Mouse (Mus musculus): Measurements from ENCODE around the gene Sec63.
A peak's percentile ranks its signal among the peaks of the same experiment; 100 is the strongest.

Sec63 gene

GRCm38 (mm10) chr10:42760999-42761900 is at the start of gene Sec63:
Sec63 (plus strand) TSS chr10:42761496.
- peak; percentile 60 for DNase-seq (ENCODE audit: extremely low read depth, low read depth)

- DNase-seq (ENCODE audit: extremely low read depth, low read depth): no peak
These were observed 46.6 kb upstream of the Sec63 start for GRCm38 (mm10) chr10:42714676-42715075.

GRCm38 (mm10) chr10:42715366-42716035 is 45.8 kb upstream of the Sec63 start:
- no peak for DNase-seq (ENCODE audit: extremely low read depth, low read depth)

GRCm38 (mm10) chr10:42722116-42722515 is 39.2 kb upstream of the Sec63 start:
- no peak for DNase-seq (ENCODE audit: extremely low read depth, low read depth)

DNA sequence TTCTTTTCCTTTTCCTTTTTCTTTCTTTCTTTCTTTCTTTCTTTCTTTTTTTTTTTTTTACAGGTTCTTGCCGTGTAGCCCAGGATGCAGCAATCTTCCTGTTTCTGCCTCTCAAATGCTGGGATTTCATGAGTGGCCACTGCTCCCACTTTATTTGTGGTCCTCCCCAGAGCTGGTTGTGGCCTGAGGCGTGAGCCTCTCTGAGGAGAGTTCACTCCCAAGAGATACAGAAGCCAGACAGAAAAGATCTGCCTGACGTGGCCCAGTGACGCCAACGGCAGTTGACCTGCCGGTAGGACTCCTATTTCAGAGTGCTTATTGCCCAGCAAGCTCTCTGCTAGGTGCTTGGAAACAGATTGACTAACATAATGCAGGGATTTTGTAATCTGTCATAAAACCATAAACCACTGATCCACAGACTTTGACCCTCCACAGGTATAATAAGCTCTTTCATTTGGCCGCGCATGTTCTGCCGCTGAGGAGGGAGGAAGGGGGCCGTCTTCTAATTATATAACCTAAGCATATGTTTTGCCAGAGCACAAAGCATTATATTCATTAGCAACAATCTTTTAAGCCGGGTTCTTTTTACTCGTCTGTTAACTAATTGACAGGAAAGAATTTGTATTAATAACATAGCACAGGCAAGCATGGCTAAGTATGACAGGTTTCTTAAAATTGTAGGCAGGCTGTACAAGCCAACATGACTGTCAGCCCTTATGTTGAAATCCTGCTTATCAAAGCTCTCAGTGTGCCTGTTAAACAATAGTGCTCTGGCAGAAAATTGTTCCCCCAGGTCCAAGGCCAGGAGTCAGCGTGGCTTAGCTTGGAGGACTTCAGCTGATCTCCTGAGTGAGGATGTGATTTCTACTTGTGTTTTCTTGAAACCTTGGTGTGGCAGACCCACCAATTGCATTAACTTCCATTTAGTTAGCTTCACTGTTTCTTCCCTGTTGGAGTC is 37.7 kb upstream of the Sec63 start:
- no peak for DNase-seq (ENCODE audit: extremely low read depth, low read depth)

GRCm38 (mm10) chr10:42729607-42730006 is 31.7 kb upstream of the Sec63 start:
- DNase-seq (ENCODE audit: extremely low read depth, low read depth): no peak

- DNase-seq (ENCODE audit: extremely low read depth, low read depth): no peak
These were observed 26.7 kb upstream of the Sec63 start for GRCm38 (mm10) chr10:42734546-42735060.

GRCm38 (mm10) chr10:42751813-42752212 is 9.5 kb upstream of the Sec63 start:
- DNase-seq (ENCODE audit: extremely low read depth, low read depth): no peak

DNA sequence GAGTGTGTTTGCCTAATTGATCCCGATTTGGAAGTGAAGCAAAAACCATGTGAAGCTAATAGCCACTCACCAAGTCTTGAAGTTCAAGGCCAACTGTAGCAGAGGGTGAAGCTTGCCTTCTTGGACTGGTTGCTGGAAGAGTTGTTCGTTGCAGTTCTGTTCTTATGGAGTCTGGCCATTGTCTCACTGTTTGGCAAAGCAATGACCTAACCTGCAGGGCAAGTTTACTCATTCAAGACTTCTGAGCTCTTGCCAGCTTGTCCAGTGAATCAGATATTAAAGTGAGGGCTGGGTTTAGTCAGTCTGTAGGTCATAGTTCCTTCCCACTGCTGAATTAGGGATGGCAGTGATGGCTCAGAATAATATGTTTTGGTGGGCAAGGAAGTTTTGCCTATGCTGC is 7.0 kb upstream of the Sec63 start:
- DNase-seq (ENCODE audit: extremely low read depth, low read depth): no peak

DNA sequence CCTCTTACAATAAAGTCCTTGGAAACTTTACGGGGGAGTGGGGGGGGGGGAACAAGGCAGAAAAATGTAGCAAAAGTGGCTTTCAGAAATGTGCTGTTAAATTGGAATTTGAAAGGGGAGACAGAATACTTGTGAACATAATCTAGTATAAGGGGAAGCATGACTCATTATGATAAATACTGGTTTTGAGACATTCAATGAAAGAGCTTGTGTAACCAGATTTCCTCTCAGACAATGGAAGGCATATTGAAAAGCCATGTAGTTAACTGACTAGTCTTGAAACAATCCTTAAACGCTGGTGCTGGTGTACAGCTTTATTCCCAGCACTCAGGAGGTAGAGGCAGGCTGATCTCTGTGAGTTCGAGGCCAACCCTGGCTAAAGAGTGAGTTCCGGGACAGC is 1.6 kb upstream of the Sec63 start:
- DNase-seq (ENCODE audit: extremely low read depth, low read depth): no peak

DNA sequence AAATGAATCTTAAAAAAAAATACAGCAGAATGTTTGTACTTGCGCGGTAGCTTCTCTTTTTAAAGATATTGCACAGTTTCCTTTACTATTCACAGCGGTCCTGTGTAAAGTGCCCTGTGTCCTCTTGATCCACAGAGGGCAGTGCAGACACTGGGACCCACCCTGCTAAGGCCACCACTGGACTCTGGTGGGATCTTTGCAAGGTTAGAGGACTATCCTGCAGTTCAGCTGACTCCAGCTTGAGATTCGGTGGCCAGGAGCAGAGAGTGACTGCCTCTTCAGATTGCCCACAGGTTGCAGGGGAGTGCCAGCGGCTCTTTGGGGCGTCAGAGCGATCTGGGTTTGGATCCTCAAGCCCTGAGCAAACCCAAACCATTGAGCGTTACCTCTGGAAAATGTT is 967 bp upstream of the Sec63 start:
- DNase-seq (ENCODE audit: extremely low read depth, low read depth): no peak

GRCm38 (mm10) chr10:42761901-42762669 is 789 bp downstream of the Sec63 start:
- DNase-seq (ENCODE audit: extremely low read depth, low read depth): peak; percentile 53

DNA sequence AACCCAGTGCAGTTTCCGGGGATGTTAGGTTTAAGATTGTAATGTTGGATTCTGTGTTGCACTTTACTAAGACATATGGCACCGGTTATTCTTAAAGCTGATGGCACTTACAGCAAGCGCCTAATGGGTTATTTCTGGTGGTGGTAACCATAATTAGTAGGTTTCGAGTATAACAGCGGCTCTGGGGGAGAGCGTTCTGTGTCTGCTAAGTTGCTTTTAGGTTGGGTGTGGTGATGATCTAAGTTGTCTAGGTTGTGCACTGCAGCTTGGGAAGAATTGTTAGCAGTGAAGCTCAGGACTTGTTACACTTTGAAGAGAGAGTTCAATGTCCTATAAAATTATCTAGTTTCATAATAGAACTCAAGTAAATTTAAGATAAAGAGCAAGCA is 1.4 kb downstream of the Sec63 start:
- no peak for DNase-seq (ENCODE audit: extremely low read depth, low read depth)

DNA sequence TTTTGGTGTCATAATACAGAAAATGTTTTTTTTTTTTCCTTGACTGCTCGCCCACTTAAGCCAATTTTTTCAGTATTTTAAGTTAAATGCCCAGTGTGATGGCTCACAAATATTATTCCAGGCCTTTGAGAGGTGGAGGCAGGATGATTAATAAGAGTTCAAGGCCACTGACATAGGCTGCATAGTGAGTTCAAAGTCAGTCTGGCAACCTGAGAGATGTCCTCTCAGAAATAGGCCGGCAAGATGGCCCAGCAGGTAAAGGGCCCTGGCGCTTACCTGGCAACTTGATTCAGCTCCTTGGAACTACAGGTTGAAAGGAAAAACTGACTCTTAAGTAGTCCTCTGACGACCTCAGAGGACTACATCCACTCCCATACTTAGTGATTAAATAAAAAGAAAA is 1.9 kb downstream of the Sec63 start:
- DNase-seq (ENCODE audit: extremely low read depth, low read depth): no peak

- DNase-seq (ENCODE audit: extremely low read depth, low read depth): no peak
These were observed 4.0 kb downstream of the Sec63 start for GRCm38 (mm10) chr10:42765344-42765743.

- DNase-seq (ENCODE audit: extremely low read depth, low read depth): no peak
These were observed 14.2 kb downstream of the Sec63 start for GRCm38 (mm10) chr10:42775450-42775849.

GRCm38 (mm10) chr10:42780753-42781152 is 19.5 kb downstream of the Sec63 start:
- DNase-seq (ENCODE audit: extremely low read depth, low read depth): peak; percentile 34

GRCm38 (mm10) chr10:42781672-42782071 is 20.4 kb downstream of the Sec63 start:
- no peak for DNase-seq (ENCODE audit: extremely low read depth, low read depth)

DNA sequence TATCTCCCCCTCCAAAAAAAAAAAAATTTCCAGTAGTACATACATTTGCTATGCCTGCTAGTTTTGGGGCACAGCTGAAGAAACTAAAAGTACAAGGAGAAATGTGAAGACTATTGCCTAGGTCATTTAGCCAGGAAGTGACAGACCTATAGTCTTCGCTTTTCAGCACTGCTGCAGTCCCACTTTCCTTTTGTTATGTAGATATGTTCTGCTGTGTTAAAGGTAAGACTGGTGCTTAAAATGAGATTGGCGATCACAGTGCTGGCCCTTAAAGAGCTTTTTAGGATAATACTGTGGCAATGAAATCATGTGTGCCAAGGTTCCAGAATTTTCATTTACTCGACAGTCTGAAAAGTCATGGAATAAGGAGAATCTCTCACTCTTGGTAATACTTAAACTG is 39.6 kb downstream of the Sec63 start:
- no peak for DNase-seq (ENCODE audit: extremely low read depth, low read depth)

DNA sequence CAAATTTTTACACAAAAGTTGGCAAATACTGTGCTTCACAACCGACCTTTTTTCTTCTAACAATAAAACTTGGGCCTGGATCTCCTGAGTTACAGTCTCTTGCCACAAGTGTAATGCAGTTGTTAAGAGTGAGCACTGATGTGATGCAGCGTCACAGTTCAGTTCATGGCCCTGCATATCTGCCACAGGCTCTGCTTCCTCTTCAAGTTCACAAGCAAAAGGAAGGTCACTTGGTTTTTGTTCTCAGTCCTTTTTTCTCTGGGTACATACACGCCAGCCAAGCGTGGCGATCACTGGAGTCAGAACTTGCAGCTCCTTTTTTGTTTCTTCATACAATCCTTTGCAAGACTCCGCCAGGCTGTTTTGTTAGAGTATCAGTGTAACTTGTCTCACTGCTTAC is 64.6 kb downstream of the Sec63 start:
- no peak for DNase-seq (ENCODE audit: extremely low read depth, low read depth)

DNA sequence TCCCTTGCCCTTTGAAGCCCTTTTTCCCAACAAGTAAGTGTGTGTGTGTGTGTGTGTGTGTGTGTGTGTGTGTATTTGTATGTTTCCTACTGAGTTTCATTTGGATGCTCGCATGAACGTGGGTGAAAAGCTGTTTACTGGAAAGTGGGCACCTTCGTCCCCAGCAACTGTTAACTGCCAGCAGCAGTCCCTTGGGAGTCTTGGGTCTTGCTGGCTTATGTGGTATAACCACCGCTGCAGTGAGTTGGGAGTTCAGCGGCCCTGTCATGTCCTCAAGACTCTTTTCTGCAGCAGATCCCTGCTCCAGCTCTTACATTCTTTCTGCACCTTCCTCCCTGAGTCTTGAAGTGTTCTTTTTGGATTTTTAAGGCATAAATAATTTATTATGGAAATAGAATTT is 65.9 kb downstream of the Sec63 start:
- no peak for DNase-seq (ENCODE audit: extremely low read depth, low read depth)

Measured in MEL-GATA-1-ER (cell line).